Mouse (Mus musculus): ENCODE measurements around the gene Akna.

Gene Akna

DNA sequence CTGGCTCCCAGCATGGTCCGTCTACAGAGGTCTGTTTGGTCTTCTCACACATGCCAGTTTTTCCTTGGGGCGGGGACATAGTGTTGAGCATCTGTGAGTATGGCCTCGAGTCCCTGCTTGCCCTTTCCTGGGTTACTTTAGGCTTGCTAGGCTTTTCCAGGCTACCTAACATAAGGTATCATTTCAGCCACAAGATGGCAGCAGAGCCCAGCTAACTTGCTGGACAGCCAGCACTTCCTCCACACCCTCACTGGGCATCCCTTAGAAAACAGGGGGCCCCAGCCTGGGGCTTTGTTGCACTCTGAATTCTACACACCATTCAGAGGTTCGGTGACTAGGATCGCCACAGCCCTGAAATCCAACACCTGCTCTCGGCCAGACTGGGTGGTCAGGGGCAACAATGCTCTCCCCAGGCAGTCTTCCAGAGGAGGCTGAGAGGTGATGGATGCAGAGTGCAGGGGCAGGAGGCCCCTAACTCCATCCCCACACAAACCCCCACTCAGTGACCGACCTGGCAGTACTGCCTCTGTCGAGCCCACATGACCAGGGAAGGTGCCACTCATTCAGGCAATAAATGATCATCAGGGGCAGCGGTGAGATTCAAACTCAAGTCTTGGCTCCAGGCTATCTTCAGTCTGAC, 14.3 kb upstream of the Akna start:
- in situ Hi-C loops (cut with MboI; ENCODE audit: low pct_unique_long_range_greater_than_20kb in 1 of 2, low sequenced_read_pairs in 2 of 2, unreplicated experiment in 1 of 2): loop anchor here (5.0 to 25.0 kb wide), 2 partner anchors 85 to 520 kb away; no protein-coding TSS in a partner anchor

DNA sequence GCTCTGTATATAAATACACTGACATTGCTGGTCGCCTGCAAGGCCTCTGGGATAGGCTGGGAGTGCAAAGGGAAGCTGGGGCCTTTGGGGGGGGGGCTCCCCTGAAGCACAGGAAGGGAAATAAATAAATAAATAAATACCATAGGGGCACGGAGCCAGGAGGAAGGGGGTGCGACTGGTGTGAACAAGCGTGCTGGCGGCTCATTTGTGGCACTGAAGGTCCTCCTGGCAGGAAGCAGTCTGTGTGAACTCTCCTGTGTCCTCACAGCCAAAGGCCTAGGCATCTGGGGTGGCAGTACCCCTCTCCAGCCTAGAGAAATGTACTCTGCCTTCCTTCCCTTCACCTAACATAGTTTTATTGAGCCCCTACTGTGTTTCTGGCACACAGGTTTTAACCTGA, 11.8 kb upstream of the Akna start:
- in situ Hi-C loops (cut with MboI; ENCODE audit: low pct_unique_long_range_greater_than_20kb in 1 of 2, low sequenced_read_pairs in 2 of 2, unreplicated experiment in 1 of 2): loop anchor here (5.0 to 25.0 kb wide), 2 partner anchors 87 to 522 kb away; no protein-coding TSS in a partner anchor

DNA sequence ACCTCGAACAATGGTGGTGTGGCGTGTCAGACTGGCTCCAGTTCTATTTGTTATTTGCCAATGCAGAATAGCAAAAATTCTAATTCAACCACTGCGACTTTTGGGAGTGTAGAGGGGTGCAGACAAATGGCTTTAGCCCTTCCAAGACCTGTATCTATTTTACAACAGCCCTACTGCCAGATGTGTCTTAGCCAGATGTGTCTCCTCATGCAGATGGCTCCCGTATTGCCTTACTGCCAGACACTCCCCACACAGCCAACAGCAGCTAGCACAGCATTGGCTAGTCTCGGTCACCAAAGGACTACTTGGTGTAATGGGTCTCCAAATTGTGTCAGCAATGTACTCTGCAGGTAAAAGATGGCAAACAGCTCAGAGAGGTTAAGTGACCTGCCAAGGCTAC, 8.1 kb upstream of the Akna start:
- in situ Hi-C loops (cut with MboI; ENCODE audit: low pct_unique_long_range_greater_than_20kb in 1 of 2, low sequenced_read_pairs in 2 of 2, unreplicated experiment in 1 of 2): loop anchor here in 1 of 2 experiments (25.0 kb wide), 1 partner anchor 526 kb away; no protein-coding TSS in a partner anchor

DNA sequence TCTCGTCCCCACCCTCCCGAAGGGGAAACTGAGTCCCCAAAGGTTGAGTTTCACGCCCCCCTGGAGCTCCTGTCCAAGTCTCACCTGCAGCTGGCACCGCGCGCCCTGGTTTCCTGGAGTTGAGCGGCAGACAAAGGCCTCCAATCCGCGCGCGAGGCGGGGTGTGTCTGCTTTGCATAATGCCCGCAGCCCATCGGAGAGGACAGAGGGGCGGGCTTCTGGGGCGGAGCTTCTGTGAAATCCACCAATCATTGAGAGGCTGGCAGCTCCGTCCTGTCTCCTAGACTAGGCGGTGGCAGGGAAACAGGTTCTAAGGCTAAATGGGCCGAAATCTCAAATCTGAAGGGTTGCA, 7.4 kb upstream of the Akna start:
- in situ Hi-C loops (cut with MboI; ENCODE audit: low pct_unique_long_range_greater_than_20kb in 1 of 2, low sequenced_read_pairs in 2 of 2, unreplicated experiment in 1 of 2): loop anchor here in 1 of 2 experiments (25.0 kb wide), 1 partner anchor 527 kb away; no protein-coding TSS in a partner anchor

DNA sequence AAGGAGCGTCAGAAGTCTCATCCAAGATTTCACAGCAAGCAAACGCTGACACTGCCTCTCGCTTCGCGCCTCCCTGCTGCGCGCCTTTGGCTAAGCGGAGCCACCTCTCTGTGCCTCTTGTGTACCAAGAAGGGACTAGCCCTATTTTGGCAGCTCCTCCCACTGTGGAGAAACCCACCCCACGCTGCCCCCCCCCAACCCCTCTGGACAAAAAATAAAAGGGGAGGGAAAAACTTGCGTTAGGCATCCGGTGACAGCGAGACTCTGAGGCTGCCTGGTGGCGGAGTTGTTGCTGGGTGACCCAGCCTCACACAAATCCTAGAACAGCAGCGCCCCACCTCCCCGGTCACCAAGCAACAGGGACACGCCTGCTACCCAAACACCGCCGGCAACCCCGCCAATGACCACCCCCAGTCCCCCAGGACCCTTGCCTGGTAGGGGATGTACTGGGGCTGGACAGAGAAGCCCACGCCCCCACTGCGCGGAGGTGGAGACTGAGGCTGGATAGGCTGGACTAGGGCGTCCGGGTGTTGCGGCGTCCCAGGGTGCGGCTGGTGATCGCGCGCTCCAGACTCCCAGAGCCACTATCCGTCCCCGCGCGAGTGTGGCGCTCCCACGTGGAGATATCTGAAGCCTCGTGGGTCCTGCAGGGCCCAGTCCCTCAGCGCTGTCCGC, 6.9 kb upstream of the Akna start:
- in situ Hi-C loops (cut with MboI; ENCODE audit: low pct_unique_long_range_greater_than_20kb in 1 of 2, low sequenced_read_pairs in 2 of 2, unreplicated experiment in 1 of 2): loop anchor here in 1 of 2 experiments (25.0 kb wide), 1 partner anchor 527 kb away; no protein-coding TSS in a partner anchor

DNA sequence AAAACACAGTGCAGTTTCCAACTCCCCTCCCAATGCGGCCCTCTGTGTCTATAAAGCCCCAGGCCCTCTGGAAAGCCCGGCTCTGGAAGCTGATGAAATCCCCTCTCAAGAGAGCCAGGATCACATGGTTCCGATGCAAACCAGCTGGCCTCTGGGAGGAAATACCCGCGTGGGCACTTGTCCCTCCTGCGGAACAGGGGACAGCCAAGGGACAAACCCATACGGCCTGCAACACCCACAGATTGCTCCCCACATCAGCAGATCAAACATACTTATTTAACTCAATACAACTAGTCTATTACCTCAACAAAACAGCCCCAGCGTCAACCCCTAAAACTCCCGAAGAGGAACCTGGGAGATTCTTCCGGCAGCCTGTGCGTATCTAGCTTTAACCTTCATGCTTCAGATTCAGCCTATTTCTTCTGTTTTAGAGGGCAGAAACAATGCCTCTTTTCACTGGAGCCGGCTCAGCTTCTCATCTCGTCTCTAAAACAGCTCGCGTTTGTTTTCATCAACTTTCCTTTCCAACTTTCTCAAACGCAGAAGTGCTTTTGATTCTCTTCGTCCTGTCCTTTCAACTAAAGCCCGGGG, 6.3 kb upstream of the Akna start:
- in situ Hi-C loops (cut with MboI; ENCODE audit: low pct_unique_long_range_greater_than_20kb in 1 of 2, low sequenced_read_pairs in 2 of 2, unreplicated experiment in 1 of 2): loop anchor here in 1 of 2 experiments (25.0 kb wide), 1 partner anchor 528 kb away; no protein-coding TSS in a partner anchor

DNA sequence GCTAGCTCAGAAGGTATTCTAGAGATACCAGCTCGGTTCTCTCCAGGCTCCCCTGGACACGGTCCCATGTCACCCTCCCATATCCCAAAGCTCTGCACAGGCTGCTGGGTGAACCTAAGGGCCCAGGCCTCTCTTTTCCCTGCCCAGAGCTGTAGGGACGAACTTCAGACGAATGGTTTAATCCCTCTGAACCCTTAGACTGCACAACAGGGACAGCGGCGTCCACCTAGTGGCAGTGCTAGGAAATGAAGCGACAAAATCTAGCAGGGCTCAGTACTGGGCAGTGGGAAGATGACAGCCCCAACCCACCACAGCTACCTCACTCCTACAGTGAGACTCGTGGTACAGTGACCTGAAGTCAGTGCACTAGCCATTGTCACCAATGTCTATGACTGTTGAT, 5.5 kb upstream of the Akna start:
- in situ Hi-C loops (cut with MboI; ENCODE audit: low pct_unique_long_range_greater_than_20kb in 1 of 2, low sequenced_read_pairs in 2 of 2, unreplicated experiment in 1 of 2): loop anchor here in 1 of 2 experiments (25.0 kb wide), 1 partner anchor 529 kb away; no protein-coding TSS in a partner anchor

DNA sequence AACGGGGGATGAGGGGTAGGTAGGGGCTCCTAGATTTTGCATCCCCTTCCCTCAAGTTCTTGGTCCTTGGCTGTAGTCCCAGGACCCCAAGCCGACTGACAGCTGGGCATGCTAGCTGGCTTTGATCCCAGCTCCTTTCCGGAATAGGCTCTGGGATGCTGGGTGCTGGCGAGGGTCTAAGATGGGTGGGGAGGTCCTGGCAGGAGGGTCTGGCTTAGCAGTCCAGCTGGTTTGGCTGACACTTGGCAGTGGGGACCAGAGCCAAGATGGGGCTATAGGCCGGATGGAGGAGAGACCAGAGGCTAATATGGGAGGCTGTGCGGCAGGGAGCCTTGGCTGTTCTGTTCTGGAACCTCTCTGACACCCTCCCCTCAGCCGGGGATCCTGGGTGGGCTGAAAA, 5.1 kb upstream of the Akna start:
- in situ Hi-C loops (cut with MboI; ENCODE audit: low pct_unique_long_range_greater_than_20kb in 1 of 2, low sequenced_read_pairs in 2 of 2, unreplicated experiment in 1 of 2): loop anchor here in 1 of 2 experiments (25.0 kb wide), 1 partner anchor 529 kb away; no protein-coding TSS in a partner anchor

DNA sequence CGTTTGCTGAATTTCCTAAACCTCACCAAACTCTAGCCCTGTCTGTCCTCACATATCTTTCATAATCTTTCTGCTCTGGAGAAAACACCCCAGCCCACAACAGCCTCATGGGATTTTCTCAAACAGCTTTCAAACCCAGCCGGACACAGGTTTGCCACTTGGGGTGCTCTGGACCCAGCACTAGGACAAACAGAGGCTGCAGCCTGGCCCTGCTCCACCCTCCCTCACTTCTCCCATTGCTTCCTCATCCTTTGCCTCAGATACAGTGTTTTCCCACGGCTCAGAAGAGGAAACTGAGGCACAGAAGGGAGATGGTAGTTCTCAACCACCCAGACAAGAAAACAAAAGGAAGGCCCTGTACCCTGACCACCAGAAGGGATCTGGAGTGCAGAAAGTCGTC, 2.5 kb upstream of the Akna start:
- in situ Hi-C loops (cut with MboI; ENCODE audit: low pct_unique_long_range_greater_than_20kb in 1 of 2, low sequenced_read_pairs in 2 of 2, unreplicated experiment in 1 of 2): loop anchor here in 1 of 2 experiments (25.0 kb wide), 1 partner anchor 532 kb away; no protein-coding TSS in a partner anchor

DNA sequence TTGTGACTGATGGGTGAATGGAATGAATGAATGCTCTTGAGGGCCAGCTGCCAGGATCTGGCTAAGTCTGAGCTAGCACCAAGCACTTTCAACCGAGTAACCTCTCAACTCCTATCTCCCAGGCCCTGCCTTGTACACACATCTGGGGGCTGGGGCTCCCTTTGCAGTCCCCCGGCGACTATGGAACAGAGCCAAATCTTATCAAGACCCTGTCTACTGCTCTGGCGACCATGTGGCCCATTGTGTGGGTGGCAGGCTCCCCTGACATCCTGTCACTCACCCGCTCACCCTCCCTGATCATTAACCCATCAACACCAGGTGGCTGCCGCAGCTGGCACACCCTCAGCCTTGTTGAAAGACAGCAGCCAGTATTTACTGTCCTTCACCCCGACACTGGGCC, 1.9 kb upstream of the Akna start:
- in situ Hi-C loops (cut with MboI; ENCODE audit: low pct_unique_long_range_greater_than_20kb in 1 of 2, low sequenced_read_pairs in 2 of 2, unreplicated experiment in 1 of 2): loop anchor here in 1 of 2 experiments (25.0 kb wide), 1 partner anchor 532 kb away; no protein-coding TSS in a partner anchor

DNA sequence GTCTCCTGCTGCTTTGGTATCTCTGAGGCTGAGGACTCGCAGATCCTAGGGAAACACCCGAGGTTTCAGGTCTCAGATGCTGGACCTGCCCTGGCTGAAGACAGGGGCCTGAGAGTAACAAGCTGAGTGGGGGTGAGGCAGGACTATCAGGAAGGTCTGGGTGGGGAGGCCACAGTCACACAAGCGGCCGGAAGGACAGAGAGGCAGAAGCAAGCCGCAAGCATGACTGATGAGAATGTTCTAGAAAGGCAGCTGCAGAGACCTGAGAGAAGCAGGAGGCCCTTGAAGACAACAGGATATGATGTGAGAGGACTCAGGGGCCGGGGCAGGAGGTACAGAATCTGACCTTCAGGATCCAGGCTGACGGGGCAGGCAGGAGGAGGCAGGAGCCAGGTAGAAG, 1.1 kb upstream of the Akna start:
- in situ Hi-C loops (cut with MboI; ENCODE audit: low pct_unique_long_range_greater_than_20kb in 1 of 2, low sequenced_read_pairs in 2 of 2, unreplicated experiment in 1 of 2): loop anchor here in 1 of 2 experiments (25.0 kb wide), 1 partner anchor 533 kb away; no protein-coding TSS in a partner anchor

DNA sequence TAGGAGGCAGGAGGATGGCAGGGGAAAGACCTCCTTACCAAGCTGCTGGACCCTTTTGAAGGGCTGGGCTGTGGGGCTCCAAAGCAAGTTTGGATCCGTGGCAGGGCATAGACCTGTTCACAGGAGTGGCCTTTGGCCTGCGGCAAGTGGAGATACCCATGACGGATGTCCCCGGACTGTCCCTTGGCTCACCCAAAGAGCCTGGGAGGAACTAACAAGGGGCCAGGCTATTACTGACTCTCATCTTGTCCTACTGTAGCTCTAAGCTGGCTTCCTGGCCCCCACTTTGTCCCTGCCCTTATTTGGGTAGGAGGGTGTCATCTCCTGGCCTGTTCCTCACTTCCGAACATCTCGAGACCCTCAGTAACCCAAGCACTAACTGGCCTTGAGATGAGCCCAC, 596 bp downstream of the Akna start:
- in situ Hi-C loops (cut with MboI; ENCODE audit: low pct_unique_long_range_greater_than_20kb in 1 of 2, low sequenced_read_pairs in 2 of 2, unreplicated experiment in 1 of 2): loop anchor here in 1 of 2 experiments (25.0 kb wide), 1 partner anchor 535 kb away; no protein-coding TSS in a partner anchor

DNA sequence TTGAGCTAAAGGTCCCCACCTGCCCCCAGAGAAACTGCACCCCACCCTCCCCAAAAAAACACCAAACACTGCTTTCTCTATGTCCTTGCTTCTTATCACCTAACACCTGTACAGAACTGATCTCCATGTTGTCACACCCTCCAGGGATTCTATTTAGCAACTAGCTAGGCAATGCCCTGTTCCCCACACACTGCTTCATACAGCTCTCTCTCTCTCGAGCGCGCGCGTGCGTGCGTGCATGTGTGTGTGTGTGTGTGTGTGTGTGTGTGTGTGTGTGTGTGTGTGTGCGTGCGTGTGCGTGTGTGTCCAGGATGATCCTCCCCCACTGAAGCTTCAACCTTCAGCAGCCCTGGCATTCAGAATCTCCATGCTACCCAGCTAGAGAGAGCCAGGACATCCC, 1.1 kb downstream of the Akna start:
- in situ Hi-C loops (cut with MboI; ENCODE audit: low pct_unique_long_range_greater_than_20kb in 1 of 2, low sequenced_read_pairs in 2 of 2, unreplicated experiment in 1 of 2): loop anchor here in 1 of 2 experiments (25.0 kb wide), 1 partner anchor 535 kb away; no protein-coding TSS in a partner anchor

DNA sequence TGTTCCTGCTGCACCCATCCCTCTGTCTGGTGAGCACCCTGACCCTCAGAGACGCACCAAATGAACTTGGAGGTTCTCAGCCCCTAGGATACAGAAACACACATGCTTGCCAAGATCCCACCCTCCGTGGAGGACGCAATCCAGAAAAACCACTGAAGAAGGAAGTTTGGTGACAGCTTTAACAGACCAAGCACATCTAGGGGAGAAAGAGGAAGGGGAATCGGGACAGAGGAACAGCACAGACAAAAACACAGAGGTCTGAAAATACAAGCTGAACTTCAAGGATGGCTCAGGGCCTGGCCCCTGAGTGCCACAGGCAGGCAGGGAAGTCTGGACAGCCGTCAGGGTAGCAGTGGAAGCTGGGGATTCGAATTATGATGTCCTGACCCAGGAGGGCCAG, 1.5 kb downstream of the Akna start:
- in situ Hi-C loops (cut with MboI; ENCODE audit: low pct_unique_long_range_greater_than_20kb in 1 of 2, low sequenced_read_pairs in 2 of 2, unreplicated experiment in 1 of 2): loop anchor here in 1 of 2 experiments (25.0 kb wide), 1 partner anchor 536 kb away; no protein-coding TSS in a partner anchor

DNA sequence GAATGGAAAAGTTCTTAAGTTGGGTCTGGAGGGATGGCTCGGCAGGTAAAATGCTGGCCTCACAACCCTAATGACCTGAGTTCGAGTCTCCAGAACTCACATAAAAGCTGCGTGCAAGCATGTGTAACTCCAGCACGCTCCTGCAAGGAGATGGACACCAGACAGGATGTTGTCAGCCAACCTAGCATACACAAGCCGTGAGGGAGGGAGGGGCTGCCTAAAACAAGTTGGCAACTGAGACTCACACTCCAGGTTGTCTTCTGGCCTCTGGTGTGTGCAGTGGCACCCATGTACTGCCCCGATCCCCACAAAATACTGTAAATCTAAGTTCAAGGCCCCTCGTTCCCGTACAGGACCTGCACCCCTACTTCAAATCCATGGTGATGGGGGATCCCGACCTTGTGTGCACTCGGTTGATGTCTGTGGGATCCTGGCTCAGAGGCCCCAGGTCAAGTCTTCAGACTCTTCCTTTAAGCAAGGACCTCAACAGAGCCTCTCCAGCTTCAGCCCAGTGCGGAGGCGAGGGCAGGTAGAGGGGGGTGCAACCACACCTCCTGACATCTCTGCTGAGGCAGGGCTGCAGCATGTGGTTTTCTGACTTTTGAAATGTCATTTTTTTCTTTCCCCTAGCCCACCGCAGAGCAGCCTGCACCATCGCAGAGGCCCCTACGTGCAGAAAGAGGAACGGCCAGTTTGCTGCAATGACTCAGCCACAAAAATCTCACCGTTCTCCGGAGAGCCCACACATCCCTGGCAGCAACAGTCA, 2.4 kb downstream of the Akna start:
- in situ Hi-C loops (cut with MboI; ENCODE audit: low pct_unique_long_range_greater_than_20kb in 1 of 2, low sequenced_read_pairs in 2 of 2, unreplicated experiment in 1 of 2): loop anchor here in 1 of 2 experiments (25.0 kb wide), 1 partner anchor 537 kb away; no protein-coding TSS in a partner anchor

DNA sequence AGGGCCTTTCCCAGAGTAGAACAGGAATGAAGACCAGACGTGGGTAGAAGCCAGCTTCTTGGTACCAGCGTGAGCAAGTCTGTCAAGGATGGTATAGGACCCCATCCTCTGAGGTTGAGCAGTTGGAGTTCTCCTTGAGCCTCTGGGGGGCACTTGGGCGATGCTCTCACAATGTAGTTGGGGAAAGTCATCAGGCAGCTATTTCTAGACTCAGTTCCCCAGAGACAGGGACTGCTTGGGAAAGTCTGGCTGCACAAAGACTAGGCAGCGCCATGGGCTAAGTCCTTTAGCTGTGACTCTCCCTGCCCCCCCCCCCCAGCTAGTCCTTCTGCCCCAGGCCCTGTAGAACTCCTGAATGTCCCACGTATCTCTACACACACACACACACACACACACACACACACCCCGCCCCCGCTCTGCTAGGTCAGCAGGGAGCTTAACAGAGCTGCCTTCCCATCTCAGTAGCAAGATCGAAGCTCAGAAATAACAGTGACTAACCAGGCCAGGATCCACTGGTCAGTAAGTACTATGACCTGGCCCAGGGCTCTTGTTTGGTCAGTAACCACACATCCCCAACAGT, 3.4 kb downstream of the Akna start:
- in situ Hi-C loops (cut with MboI; ENCODE audit: low pct_unique_long_range_greater_than_20kb in 1 of 2, low sequenced_read_pairs in 2 of 2, unreplicated experiment in 1 of 2): loop anchor here in 1 of 2 experiments (25.0 kb wide), 1 partner anchor 538 kb away; no protein-coding TSS in a partner anchor

DNA sequence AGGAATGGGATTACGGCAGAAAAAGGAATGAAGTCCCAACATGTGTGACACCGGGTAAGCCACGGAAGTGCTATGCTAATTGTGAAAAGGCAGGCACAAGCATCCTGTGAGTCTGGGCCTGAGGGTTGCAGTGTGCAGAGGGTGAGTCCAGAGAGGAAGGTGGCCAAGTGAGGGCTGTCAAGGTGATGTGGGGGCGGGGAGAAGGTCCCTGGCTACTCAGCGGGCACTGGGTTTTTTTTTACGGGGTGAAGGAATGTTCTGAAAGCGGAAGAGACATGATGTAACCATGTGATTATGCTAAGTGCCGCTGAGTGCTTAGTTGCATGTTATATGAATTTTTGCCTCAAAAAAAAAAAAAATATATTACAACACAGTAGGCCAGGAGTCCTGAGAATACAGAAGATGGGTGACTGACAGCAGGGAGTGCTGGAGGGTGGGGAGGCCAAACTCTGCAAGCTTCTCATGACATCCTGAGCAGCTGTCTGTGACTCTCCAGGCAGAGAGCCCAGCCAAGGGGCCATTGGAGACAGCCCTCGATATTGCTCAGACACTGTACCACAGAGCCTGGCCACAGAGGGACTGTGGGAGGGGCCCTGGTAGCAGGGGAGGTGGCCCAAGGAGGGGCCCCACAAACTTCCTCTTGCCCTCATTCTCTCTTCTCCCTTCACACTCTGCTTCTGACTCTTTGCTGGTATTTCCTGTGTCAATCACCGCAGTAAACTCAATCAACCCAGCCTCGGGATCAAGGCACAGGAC, 4.1 kb downstream of the Akna start:
- in situ Hi-C loops (cut with MboI; ENCODE audit: low pct_unique_long_range_greater_than_20kb in 1 of 2, low sequenced_read_pairs in 2 of 2, unreplicated experiment in 1 of 2): no loop called here
